Mouse (Mus musculus): ENCODE data around the gene Ndufa11.
A peak's percentile ranks its signal among the peaks of the same experiment; 100 is the strongest.

The Ndufa11 gene

GRCm38 (mm10) chr17:56716655-56717362 lies 758 bp upstream of the Ndufa11 start:
- DNase-seq = peak; percentile 98

GRCm38 (mm10) chr17:56722441-56722840 lies 4.9 kb downstream of the Ndufa11 start:
- DNase-seq = no peak

GRCm38 (mm10) chr17:56723419-56724161 lies 6.0 kb downstream of the Ndufa11 start:
- no peak for DNase-seq

GRCm38 (mm10) chr17:56727029-56727649 lies 9.6 kb downstream of the Ndufa11 start:
- DNase-seq = no peak

GRCm38 (mm10) chr17:56727659-56728058 lies 10.1 kb downstream of the Ndufa11 start:
- DNase-seq = no peak

DNA sequence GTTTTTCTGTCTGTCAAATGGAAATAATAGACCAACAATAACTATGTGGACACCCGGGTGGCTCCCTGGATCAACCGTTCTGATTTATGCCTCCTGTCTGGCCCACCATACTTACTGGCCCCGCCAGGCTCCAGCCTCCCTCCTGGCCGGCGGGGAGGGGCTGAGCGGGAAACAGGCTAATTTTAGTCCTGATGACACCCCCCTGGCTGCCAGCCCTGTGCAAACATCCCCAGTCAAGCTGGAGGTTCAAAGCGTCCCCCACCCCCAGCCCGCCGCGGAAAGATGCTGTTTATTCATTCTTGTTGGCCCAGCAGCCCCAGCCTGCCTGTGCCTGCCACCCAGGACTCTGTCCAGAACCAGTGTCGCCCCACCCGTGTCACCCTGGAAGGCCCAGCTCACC lies 10.6 kb downstream of the Ndufa11 start:
- DNase-seq = no peak

DNA sequence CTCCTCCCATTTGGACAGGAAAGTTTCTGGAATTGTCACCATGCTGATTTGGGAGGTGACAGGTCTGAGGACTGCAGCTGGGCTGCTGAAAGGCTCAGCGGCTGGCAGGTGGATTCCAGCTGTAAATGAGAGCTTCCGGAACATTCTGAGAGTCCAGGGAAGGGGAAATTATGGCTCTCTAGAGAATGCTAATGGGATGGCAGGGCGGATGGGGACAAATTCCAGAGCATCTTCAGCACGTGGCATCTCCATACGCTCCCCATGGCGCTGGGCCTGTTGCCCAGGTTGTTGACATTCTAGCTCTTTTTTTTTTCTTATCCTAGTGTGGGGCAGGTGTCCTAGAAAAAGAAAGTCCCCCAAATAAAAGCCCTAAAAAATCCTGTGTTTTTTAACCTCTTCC lies 11.6 kb downstream of the Ndufa11 start:
- no peak for DNase-seq

GRCm38 (mm10) chr17:56729656-56730055 lies 12.1 kb downstream of the Ndufa11 start:
- DNase-seq = no peak

GRCm38 (mm10) chr17:56736534-56736933 lies 19.0 kb downstream of the Ndufa11 start:
- peak; percentile 35 for DNase-seq

DNA sequence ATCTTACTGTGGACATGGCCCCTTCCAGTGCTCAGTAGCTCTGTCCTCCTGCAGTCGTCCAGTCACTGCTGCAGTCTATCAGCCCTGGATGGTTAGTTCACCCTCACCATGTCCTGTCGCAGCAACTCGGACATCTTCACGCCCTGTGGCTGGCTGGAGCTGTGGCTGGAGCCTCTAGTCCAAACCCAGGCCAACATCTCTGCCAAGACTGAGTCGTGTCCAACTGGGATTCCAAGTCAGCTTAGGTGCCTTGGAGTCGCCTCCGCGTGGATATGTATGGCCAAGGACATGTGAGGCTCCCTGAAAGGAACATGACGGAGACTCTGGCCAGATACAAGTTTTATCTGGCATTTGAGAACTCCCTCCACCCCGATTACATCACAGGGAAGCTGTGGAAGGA lies 20.7 kb downstream of the Ndufa11 start:
- DNase-seq = no peak

DNA sequence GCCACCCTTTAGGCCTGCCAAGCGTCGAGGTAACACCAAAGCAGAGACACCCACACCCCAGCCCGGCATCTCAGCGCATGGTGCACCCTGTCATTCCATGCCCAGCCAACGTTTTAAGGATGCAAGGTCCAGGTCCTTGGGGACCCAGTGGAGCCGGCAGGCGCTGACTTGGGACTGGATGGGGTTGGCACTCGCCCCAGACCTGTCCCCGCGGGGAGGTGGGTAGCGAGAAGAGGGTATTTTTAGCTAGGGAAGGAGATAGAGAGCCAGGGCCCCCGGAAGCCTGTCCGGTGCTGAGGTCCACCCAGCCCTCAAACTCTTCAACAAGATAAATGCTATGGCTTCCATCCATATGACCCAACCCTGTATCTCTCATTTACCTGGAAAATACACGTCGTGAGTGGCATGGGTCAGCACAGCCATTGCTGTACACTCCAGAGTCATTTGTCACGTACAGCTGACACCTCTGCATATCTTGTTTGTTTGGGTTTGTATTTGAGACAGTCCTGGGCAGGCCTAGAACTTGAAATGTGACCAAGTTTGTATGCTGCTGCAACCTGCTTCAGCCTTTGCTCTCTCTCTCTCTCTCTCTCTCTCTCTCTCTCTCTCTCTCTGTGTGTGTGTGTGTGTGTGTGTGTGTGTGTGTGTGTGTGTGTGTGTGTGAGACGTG lies 22.7 kb downstream of the Ndufa11 start:
- no peak for DNase-seq

DNA sequence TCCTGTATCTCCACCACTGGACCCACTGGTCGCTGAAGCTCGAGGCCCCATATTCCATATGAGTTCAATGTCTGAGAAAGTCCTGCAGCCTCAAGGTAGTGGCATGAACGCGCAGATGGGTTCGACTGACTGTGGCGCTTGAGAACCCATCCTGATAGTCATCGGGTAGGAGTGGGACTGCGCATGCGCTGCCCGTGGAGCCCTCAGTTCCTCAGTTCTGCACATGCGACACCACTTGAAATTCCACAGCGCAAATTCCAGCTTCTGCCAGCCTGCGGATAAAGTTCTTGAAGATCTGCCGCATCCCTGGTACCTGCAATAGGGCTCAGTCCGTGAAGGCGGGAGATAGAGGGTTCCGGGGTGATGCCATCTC lies 23.2 kb downstream of the Ndufa11 start:
- no peak for DNase-seq

DNA sequence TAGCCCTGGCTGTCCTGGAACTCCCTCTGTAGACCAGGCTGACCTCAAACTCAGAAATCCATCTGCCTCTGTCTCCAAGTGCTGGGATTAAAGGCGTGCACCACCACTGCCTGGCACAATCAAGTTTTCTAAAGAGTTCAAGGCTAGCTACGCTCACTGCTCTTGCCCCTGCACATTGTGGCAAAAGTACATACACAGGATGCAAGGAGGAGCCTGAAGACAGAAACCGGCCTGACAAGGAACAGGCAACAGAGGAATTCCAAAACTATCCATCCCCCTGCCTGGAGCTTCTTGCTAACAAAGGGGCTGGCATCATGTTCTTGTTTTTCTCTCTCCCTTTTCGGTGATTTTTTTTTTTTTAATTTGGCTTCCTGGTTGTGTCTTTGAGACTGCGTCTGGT lies 26.6 kb downstream of the Ndufa11 start:
- DNase-seq = no peak

- DNase-seq = no peak
Observed at GRCm38 (mm10) chr17:56751404-56752072, 34.0 kb downstream of the Ndufa11 start.

- no peak for DNase-seq
Observed at GRCm38 (mm10) chr17:56753452-56753851, 35.9 kb downstream of the Ndufa11 start.

DNA sequence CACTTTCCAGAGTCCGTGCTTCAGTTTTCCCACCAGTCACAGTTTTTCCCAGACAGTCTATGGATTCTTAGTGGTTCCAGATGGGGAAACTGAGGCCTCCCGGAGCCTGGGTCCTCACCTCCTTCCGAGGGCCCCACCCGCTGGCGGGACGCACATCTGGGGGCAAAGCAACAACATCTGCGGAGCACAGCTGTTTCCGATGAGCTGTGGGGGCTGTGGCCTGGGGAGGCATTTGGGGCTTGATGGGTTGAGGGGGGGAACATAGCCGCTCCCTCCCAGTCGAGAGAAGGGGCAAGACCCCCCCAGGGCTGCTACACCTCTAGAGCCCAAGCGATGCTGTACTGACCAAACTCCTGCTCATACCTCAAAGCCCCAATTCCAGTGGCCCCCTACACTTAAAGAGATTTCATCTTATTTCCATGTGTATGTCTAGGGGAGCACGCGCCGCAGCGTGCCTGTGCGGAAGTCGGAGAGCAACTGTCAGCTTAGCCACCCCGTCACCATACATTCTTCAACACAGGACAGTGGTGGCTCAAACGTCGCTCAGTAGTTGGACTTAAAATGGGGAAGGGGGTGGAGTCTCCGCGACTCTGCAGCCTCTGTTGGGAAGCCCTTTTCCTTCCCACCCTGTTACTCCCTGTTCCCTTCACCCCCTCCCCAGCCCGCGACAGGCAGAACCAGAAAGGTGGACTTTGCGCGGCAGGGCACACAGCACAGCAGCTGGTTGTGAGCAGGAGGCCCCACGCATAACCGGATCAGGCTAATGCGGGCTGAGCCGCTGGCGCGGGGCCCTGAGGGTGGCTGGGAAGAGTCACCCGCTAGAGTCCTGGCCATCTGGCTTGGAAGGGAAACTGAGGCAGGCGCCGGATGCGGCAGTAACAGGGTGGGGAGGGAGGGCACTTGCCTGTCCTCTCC lies 37.0 kb downstream of the Ndufa11 start:
- DNase-seq = peak; percentile 27

DNA sequence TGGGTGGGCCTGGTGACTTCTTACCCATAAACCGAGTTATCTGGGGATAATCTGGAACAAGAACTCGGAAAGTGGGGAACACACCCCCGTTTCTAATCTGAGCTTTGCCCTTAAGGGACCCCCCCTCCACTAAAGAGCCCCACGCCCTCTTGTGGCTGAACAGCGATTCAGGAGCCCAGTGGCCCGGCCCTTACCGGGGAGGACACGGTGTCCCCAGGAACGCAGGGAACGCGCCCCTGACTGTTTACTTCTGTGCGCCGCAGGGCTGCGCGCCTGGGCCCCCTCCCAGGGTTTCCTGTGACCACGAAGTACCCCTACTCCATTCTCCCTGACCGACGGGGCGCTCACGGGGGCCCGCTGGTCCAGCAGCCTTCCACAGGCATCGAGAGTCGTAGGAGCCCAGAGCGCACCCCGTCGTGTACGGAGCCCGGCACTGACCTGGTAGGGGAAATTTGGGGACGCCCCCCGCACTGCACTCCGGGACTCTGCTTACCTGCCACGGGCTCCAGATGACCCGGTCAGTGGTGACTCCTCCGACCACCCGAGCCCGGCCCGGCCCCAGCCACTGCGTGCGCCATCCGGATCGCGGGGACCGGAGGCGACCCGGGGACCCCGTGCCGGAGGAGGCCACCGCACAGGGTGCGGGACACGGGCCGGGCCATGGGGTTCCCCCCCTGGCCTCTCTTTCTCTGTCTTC lies 39.3 kb downstream of the Ndufa11 start:
- DNase-seq = peak; percentile 47

GRCm38 (mm10) chr17:56757416-56758123 lies 40.0 kb downstream of the Ndufa11 start, which contains the start of gene Nrtn:
Nrtn (minus strand) TSS chr17:56757530.
- DNase-seq = peak; percentile 87

GRCm38 (mm10) chr17:56758132-56758531 lies 40.6 kb downstream of the Ndufa11 start:
- DNase-seq = peak; percentile 89

- DNase-seq = no peak
Observed at GRCm38 (mm10) chr17:56759261-56759660, 41.7 kb downstream of the Ndufa11 start.

Data from thymus, postnatal 25 days (tissue).